Mouse (Mus musculus) myocyte (in vitro differentiated cells): ENCODE measurements around the gene Gm32742. TPM values are rescaled to one million over a fixed set of nuclear protein-coding genes. Genes with fewer than 3 reads are reported as not detected.

Source experiments
- H3K27me3 ChIP-seq: one replicate; pipeline ENCODE4 v1.6.1; 2011; ENCODE audit not compliant: control insufficient read depth, insufficient read depth, insufficient read length
- H3K36me3 ChIP-seq: one replicate; pipeline ENCODE4 v1.6.1; 2011; ENCODE audit not compliant: control insufficient read depth, insufficient read depth
- H3K4me2 ChIP-seq: one replicate; pipeline ENCODE4 v1.6.1; 2011; ENCODE audit warnings: low read depth, control low read depth
- H3K4me3 ChIP-seq: one replicate; pipeline ENCODE4 v1.5.1; 2011; ENCODE audit warnings: mild to moderate bottlenecking, control low read depth, moderate library complexity
- H3K79me2 ChIP-seq: one replicate; pipeline ENCODE4 v1.6.1; 2011; ENCODE audit not compliant: control insufficient read depth, insufficient read depth
- H3ac ChIP-seq: one replicate; pipeline ENCODE4 v1.6.1; 2011; ENCODE audit not compliant: control insufficient read depth, insufficient read length
- CEBPB ChIP-seq: IDR thresholded peaks from 2 replicates; pipeline ENCODE4 v1.6.1; 2011; ENCODE audit warnings: mild to moderate bottlenecking, moderate library complexity; ENCODE audit not compliant: poor library complexity, insufficient read depth, severe bottlenecking
- E2F4 ChIP-seq: IDR thresholded peaks from one replicate; pipeline ENCODE4 v1.6.1; 2011; ENCODE audit warnings: mild to moderate bottlenecking, control low read depth, moderate library complexity; ENCODE audit not compliant: insufficient read depth
- MAX ChIP-seq: IDR thresholded peaks from one replicate; pipeline ENCODE4 v1.6.1; 2011; ENCODE audit warnings: low read depth, mild to moderate bottlenecking, control low read depth
- MYOD1 ChIP-seq, 3 experiments: IDR thresholded peaks; one replicate each; pipeline ENCODE4 v1.6.1; 2011; ENCODE audit warnings: control low read depth in 2 of 3, low read depth in 2 of 3, mild to moderate bottlenecking in 2 of 3, moderate library complexity in 1 of 3; ENCODE audit not compliant: insufficient read length in 2 of 3, control insufficient read depth in 1 of 3
- MYOG ChIP-seq, 3 experiments: IDR thresholded peaks; one replicate each; pipeline ENCODE4 v1.6.1; 2011; ENCODE audit warnings: control low read depth in 2 of 3, low read depth in 2 of 3, mild to moderate bottlenecking in 2 of 3; ENCODE audit not compliant: insufficient read length in 2 of 3, control insufficient read depth in 1 of 3, insufficient read depth in 1 of 3
- POLR2A ChIP-seq: IDR thresholded peaks from one replicate; pipeline ENCODE4 v1.6.1; 2011; ENCODE audit warnings: low read depth, mild to moderate bottlenecking, control low read depth, moderate library complexity; ENCODE audit not compliant: insufficient read length
- POLR2AphosphoS2 ChIP-seq: IDR thresholded peaks from one replicate; pipeline ENCODE4 v1.6.1; 2011; ENCODE audit warnings: low read depth, control low read depth; ENCODE audit not compliant: insufficient read length
- REST ChIP-seq: IDR thresholded peaks from one replicate; pipeline ENCODE4 v1.6.1; 2011; ENCODE audit warnings: mild to moderate bottlenecking, control low read depth, moderate library complexity; ENCODE audit not compliant: insufficient read depth, insufficient read length
- SRF ChIP-seq: IDR thresholded peaks from one replicate; pipeline ENCODE4 v1.6.1; 2011; ENCODE audit warnings: low read depth; ENCODE audit not compliant: control insufficient read depth, insufficient read length
- TCF12 ChIP-seq: IDR thresholded peaks from one replicate; pipeline ENCODE4 v1.6.1; 2011; ENCODE audit warnings: mild to moderate bottlenecking, control low read depth; ENCODE audit not compliant: poor library complexity, insufficient read depth, severe bottlenecking
- TCF3 ChIP-seq: IDR thresholded peaks from one replicate; pipeline ENCODE4 v1.6.1; 2011; ENCODE audit warnings: low read depth, control low read depth; ENCODE audit not compliant: insufficient read length
- USF1 ChIP-seq: IDR thresholded peaks from one replicate; pipeline ENCODE4 v1.6.1; 2011; ENCODE audit warnings: low read depth, mild to moderate bottlenecking, control low read depth, moderate library complexity
- polyA plus RNA-seq: library from polyadenylated mRNA; unstranded; fragments of >200 nt; fragmentation: generic; extraction: Trizol; gene quantifications from one replicate; pipeline ENCODE4 v1.2.1, GENCODE M21; 2012; ENCODE audit warnings: missing spikeins

Gene Gm32742
- 0.22 TPM for polyA plus RNA-seq

- Histone ChIP-seq H3K27me3 (peaks cover 4% of the 10 kb centered on the region), H3K79me2 (no peaks in the 10 kb centered on the region), H3K4me3 (no peak within 1 kb of the TSS), H3K4me2 (peak within 1 kb of the TSS; percentile 57), H3K36me3 (no peaks in the 10 kb centered on the region), H3ac (no peak within 1 kb of the TSS)
- TF ChIP-seq CEBPB (no peak), TCF12 (no peak), POLR2A (peak; percentile 38), E2F4 (no peak), MYOD1 (IDR thresholded peaks at IDR 0.05; ENCODE audit: control insufficient read depth in 1 of 3, insufficient read length in 2 of 3, low read depth in 2 of 3) (peak in 2 of 3 experiments; percentile 61 to 80), MYOG (IDR thresholded peaks at IDR 0.05; ENCODE audit: control insufficient read depth in 1 of 3, insufficient read depth in 1 of 3, insufficient read length in 2 of 3, low read depth in 2 of 3) (peak in 2 of 3 experiments; percentile 8 to 52), POLR2AphosphoS2 (peak; percentile 40)
Measured at GRCm38 (mm10) chr9:51165312-51166180, at the start of gene Gm32742. Gene Gm32742 (minus strand): TSS chr9:51165517.

GRCm38 (mm10) chr9:51213729-51214237 is 48.5 kb upstream of the Gm32742 start:
- Histone ChIP-seq H3K4me2 (no peak overlapping the region), H3ac (no peak overlapping the region), H3K4me3 (no peak overlapping the region), H3K79me2 (no peaks in the 10 kb centered on the region), H3K36me3 (no peaks in the 10 kb centered on the region), H3K27me3 (no peaks in the 10 kb centered on the region)
- TF ChIP-seq E2F4 = no peak
- no peak for TF ChIP-seq MAX
- no peak for TF ChIP-seq REST
- no peak for TF ChIP-seq TCF12

- TF ChIP-seq MYOD1 (IDR thresholded peaks at IDR 0.05; ENCODE audit: control insufficient read depth in 1 of 3, insufficient read length in 2 of 3, low read depth in 2 of 3) (no peak), CEBPB (no peak), POLR2A (no peak), E2F4 (no peak), USF1 (no peak), MAX (no peak), SRF (no peak), MYOG (IDR thresholded peaks at IDR 0.05; ENCODE audit: control insufficient read depth in 1 of 3, insufficient read depth in 1 of 3, insufficient read length in 2 of 3, low read depth in 2 of 3) (no peak), POLR2AphosphoS2 (no peak), TCF12 (no peak), REST (no peak), TCF3 (no peak)
- Histone ChIP-seq H3K36me3 (no peaks in the 10 kb centered on the region), H3K27me3 (no peaks in the 10 kb centered on the region), H3K4me3 (no peak within 1 kb of the TSS), H3ac (no peak within 1 kb of the TSS), H3K4me2 (no peak within 1 kb of the TSS), H3K79me2 (no peaks in the 10 kb centered on the region)
Measured at GRCm38 (mm10) chr9:51213023-51213728, 47.9 kb upstream of the Gm32742 start, which contains the start of gene Pou2af1. Gene Pou2af1 (plus strand): TSS chr9:51213708.

- Histone ChIP-seq H3K36me3 (no peaks in the 10 kb centered on the region), H3K4me3 (no peak overlapping the region), H3ac (no peak overlapping the region), H3K4me2 (no peak overlapping the region), H3K79me2 (no peaks in the 10 kb centered on the region), H3K27me3 (no peaks in the 10 kb centered on the region)
- TF ChIP-seq MYOD1 (IDR thresholded peaks at IDR 0.05; ENCODE audit: control insufficient read depth in 1 of 3, insufficient read length in 2 of 3, low read depth in 2 of 3) (no peak), E2F4 (no peak), POLR2AphosphoS2 (no peak), USF1 (no peak), REST (no peak), TCF3 (no peak), SRF (no peak)
Measured at GRCm38 (mm10) chr9:51211191-51211590, 45.9 kb upstream of the Gm32742 start.

DNA sequence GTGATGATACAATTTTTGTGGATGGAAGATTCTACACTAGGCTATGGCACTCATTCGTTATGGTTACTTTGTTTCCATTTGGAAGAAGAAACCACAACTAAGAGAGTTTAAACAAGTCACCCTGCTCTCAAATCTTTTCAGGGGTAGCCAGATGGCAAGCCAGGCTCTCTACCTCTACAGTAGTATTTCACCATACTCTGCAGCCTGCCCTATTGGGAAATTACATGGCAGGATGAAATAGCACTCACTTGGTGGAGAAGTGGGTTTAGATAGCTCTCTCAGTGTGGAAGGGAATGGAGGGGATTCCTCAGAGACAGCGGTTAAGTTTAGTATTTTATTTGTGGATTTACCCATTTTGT is 43.6 kb upstream of the Gm32742 start:
- H3K27me3 ChIP-seq = no peaks in the 10 kb centered on the region
- peak overlapping the region; percentile 14 for H3K4me2 ChIP-seq
- H3K79me2 ChIP-seq = no peaks in the 10 kb centered on the region
- TF ChIP-seq CEBPB = no peak
- no peak for TF ChIP-seq TCF3
- TF ChIP-seq SRF = no peak
- no peak for TF ChIP-seq USF1
- TF ChIP-seq MAX = no peak
- no peak for TF ChIP-seq E2F4
- no peak for TF ChIP-seq TCF12
- TF ChIP-seq POLR2A = no peak
- TF ChIP-seq REST = no peak
- no peak for TF ChIP-seq POLR2AphosphoS2
- no peak for TF ChIP-seq MYOD1 (IDR thresholded peaks at IDR 0.05; ENCODE audit: control insufficient read depth in 1 of 3, insufficient read length in 2 of 3, low read depth in 2 of 3)
- TF ChIP-seq MYOG (IDR thresholded peaks at IDR 0.05; ENCODE audit: control insufficient read depth in 1 of 3, insufficient read depth in 1 of 3, insufficient read length in 2 of 3, low read depth in 2 of 3) = no peak
- no peak overlapping the region for H3ac ChIP-seq
- H3K36me3 ChIP-seq = no peaks in the 10 kb centered on the region
- H3K4me3 ChIP-seq = no peak overlapping the region
